Mouse (Mus musculus) stomach, embryonic 14.5 days (tissue): ENCODE measurements around the gene Gm19426. TPM values are rescaled to one million over a fixed set of nuclear protein-coding genes. Genes with fewer than 3 reads are reported as not detected.

Experiments
- ATAC-seq: fragments of 200-750 bp; cut with Nextera tagmentation; 2 replicates; pipeline ENCODE4 v1.8.0; 2017; ENCODE audit warnings: low read depth, moderate TSS enrichment; ENCODE audit not compliant: insufficient number of reproducible peaks, insufficient read depth, low FRiP score
- H3K27ac ChIP-seq: fragments of 300-500 bp; sonication (generic); 2 replicates; pipeline ENCODE4 v1.5.1; 2014; ENCODE audit warnings: mild to moderate bottlenecking, low read length, moderate library complexity, mixed read lengths
- H3K27me3 ChIP-seq: fragments of 300-500 bp; sonication (generic); 2 replicates; pipeline ENCODE4 v1.6.1; 2014; ENCODE audit warnings: low read length, control low read depth, mixed read lengths; ENCODE audit not compliant: control insufficient read depth, insufficient read depth
- H3K36me3 ChIP-seq: fragments of 300-500 bp; sonication (generic); 2 replicates; pipeline ENCODE4 v1.6.1; 2014; ENCODE audit warnings: mild to moderate bottlenecking, control low read depth, low read length, moderate library complexity, mixed read lengths; ENCODE audit not compliant: control insufficient read depth, insufficient read depth
- H3K4me1 ChIP-seq: fragments of 300-500 bp; sonication (generic); 2 replicates; pipeline ENCODE4 v1.6.1; 2014; ENCODE audit warnings: low read length, control low read depth, mixed read lengths; ENCODE audit not compliant: control insufficient read depth, insufficient read depth
- H3K4me2 ChIP-seq: fragments of 300-500 bp; sonication (generic); replicated peaks from 2 replicates; pipeline ENCODE4 v1.6.1; 2014; ENCODE audit warnings: low read depth, low read length, control low read depth
- H3K4me3 ChIP-seq: fragments of 300-500 bp; sonication (generic); 2 replicates; pipeline ENCODE4 v1.5.1; 2014; ENCODE audit warnings: low read depth, low read length, control low read depth
- H3K9ac ChIP-seq: fragments of 300-500 bp; sonication (generic); replicated peaks from 2 replicates; pipeline ENCODE4 v1.6.1; 2014; ENCODE audit warnings: low read depth, mild to moderate bottlenecking, control low read depth, low read length, moderate library complexity, mixed read lengths
- H3K9me3 ChIP-seq: fragments of 300-500 bp; sonication (generic); 2 replicates; pipeline ENCODE4 v1.6.1; 2016; ENCODE audit warnings: low read depth, low read length, control low read depth; ENCODE audit not compliant: control insufficient read depth
- WGBS: fragments of 180-500 bp; shearing (Covaris S2); extraction: QIAGEN DNeasy Blood & Tissue Kit; methylation state at CpG from one replicate; pipeline ENCODE4 v1.1.7; 2014; 5-methylcytosine and 5-hydroxymethylcytosine counted together
- polyA plus RNA-seq: library from polyadenylated mRNA; unstranded; fragments of >200 nt; fragmentation: Nextera tagmentation; extraction: Ambion mirVana; gene quantifications from 2 replicates; pipeline ENCODE4 v1.2.1, GENCODE M21; 2014

Gm19426 gene
- polyA plus RNA-seq, 1 experiment from 2014 or later, result 5.9 TPM

DNA sequence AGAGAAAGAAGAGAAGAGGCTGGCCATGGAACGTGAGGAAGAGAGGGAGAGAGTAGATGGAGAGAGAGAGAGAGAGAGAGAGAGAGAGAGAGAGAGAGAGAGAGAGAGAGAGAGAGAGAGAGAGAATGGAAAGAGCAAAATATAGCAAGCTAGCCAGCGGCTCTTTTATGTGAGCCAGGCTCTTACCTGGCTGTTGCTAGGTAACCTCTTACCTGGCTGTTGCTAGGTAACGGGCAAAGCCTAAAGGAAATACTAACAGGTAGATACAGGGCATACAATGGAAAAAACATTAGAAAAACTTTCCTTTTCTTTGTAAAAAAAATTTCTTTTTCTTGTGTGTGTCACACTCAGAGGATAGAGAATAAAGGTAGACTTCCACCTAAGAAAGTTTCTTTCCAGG, 34.3 kb upstream of the Gm19426 start:
- peaks cover 10% of the 10 kb centered on the region for H3K4me1 ChIP-seq
- 56% methylated on average over 3 of the region's 3 CpGs for WGBS
- ATAC-seq, result no peak

DNA sequence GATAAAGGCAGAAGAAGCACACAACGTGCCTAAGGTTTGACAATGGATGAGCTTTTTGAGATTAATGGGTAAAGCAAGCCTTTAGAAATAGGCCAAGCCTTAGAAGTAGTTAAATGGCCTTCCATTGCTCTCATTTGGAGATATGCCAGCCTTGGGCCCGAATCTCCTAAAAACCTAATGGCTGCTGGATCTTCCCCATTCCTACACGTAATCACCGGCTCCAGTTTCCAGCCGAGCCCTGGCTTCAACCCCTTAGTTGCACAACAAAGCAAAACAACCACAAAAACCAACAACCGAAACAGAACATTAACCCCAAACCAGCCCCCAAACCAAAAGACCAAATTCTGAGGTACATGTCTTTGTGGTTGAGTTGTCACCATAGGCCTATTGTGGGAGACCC, 32.2 kb upstream of the Gm19426 start:
- Histone ChIP-seq H3K36me3 (no peaks in the 10 kb centered on the region), H3K27ac (peak overlapping the region; percentile 57), H3K4me1 (peaks cover 10% of the 10 kb centered on the region), H3K4me3 (no peak overlapping the region), H3K27me3 (no peaks in the 10 kb centered on the region), H3K9ac (no peak overlapping the region), H3K4me2 (no peak overlapping the region), H3K9me3 (no peaks in the 10 kb centered on the region)
- 68% methylated on average over 6 of the region's 6 CpGs for WGBS
- no peak for ATAC-seq

More for the DNA sequence above, 34.3 kb upstream of the Gm19426 start:
- Histone ChIP-seq H3K27ac (no peak overlapping the region), H3K27me3 (no peaks in the 10 kb centered on the region), H3K4me3 (no peak overlapping the region), H3K4me2 (no peak overlapping the region), H3K9me3 (no peaks in the 10 kb centered on the region), H3K9ac (no peak overlapping the region), H3K36me3 (no peaks in the 10 kb centered on the region)

DNA sequence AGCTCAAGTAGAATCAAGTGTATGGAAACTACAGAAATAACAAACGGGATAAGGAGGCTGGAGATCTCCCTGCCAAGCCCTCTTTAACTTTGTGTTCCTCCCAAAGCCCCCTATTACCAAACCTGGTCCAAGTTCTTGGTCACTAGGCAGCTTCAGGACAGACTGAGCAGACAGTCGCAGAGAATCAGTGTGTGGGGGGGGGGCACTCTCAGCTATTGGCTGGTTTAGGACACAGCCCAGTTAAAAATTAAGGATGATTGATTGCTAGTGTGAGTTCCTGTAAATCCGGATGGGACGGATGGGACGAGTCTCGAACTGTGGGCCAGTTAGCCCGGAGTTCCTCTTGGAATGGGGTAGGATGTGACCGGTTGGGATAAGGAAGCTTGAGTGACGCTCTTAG, 31.8 kb upstream of the Gm19426 start, which contains the start of gene Serping1:
Gene Serping1 (minus strand): TSS at position 204 of the 400 bp plus-strand sequence.
- H3K36me3 ChIP-seq, result no peaks in the 10 kb centered on the region
- H3K4me1 ChIP-seq, result peaks cover 10% of the 10 kb centered on the region
- H3K4me2 ChIP-seq, result peak within 1 kb of the TSS; percentile 52
- no peak within 1 kb of the TSS; the same call in 1 of the 2 replicates for H3K9ac ChIP-seq
- peak within 1 kb of the TSS; percentile 22 for H3K4me3 ChIP-seq
- WGBS, result 35% methylated on average over 9 of the region's 9 CpGs
- H3K27me3 ChIP-seq, result no peaks in the 10 kb centered on the region
- ATAC-seq, result 0 out of 2 replicates have a peak, but pooled peaks have one; percentile 12
- no peaks in the 10 kb centered on the region for H3K9me3 ChIP-seq
- peak within 1 kb of the TSS; percentile 72 for H3K27ac ChIP-seq

DNA sequence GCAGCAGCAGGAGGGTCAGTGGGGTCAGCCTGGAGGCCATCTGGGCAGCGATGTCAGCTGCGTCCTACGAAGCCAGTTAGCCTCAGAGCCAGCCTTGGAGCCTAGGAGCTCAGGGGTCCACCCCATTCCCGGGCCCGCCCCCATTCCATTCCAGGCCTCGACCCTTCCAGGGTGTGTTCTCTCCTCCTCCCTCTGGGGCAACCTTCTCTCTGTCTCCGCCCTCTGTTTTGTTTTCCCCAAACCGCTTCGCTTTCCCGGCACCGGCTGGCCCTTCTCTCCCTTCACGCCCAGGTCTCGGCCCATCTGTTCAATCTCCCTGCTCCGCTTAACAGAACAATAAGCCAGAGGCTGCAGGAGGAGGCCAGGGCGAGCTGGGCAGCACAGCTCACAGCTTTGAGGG, 31.3 kb upstream of the Gm19426 start:
- Histone ChIP-seq H3K27me3 (no peaks in the 10 kb centered on the region), H3K36me3 (no peaks in the 10 kb centered on the region), H3K9me3 (no peaks in the 10 kb centered on the region), H3K4me2 (peak overlapping the region; percentile 52), H3K4me1 (peaks cover 10% of the 10 kb centered on the region), H3K9ac (no peak overlapping the region; the same call in 1 of the 2 replicates), H3K4me3 (peak overlapping the region; percentile 22), H3K27ac (peak overlapping the region; percentile 72)
- peak; percentile 93 for ATAC-seq
- WGBS, result 2% methylated on average over 15 of the region's 15 CpGs

DNA sequence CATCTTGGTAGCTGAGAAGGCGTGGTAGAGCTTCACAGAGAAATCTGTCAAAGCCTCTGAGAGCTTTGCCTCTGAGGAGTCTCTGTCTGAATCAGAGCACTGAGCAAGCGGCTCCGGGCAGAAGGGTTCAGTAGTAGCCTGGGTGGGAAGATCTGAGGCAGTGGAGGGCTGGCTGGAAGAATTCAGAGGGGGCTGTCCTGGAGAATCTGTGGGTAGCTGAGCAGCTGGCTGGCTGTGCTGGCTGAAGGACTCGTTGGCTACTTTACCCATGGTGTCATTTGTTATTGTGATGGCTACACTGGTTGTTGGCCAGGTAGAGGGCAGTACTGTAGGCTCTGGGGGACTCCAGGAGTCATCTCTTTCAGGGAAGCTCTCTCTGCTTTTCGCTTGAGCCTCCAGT, 29.7 kb upstream of the Gm19426 start:
- Histone ChIP-seq H3K4me1 (peaks cover 10% of the 10 kb centered on the region), H3K27me3 (no peaks in the 10 kb centered on the region), H3K27ac (no peak overlapping the region), H3K9ac (no peak overlapping the region), H3K9me3 (no peaks in the 10 kb centered on the region), H3K4me2 (no peak overlapping the region), H3K4me3 (no peak overlapping the region), H3K36me3 (no peaks in the 10 kb centered on the region)
- 72% methylated on average over 5 of the region's 5 CpGs for WGBS
- no peak for ATAC-seq

DNA sequence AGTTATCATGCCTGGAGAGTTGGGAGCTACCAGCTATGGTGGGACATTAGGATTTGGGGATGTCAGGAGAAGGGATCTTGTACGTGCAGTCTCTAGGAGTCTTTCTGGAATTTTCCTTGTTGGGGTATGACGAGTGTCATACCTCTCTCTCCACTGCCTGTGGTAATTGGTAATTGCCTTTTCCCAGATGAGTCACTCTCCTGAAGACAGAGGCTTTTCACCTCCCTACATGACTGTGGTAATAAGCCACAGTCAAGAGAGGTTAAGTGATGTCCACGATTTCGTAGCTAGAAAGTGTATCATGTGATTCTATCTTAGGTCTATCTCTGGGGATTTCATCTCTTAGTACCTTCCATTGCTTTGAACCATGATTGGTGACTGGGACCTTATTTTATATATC, 29.0 kb upstream of the Gm19426 start:
- 86% methylated on average over 4 of the region's 4 CpGs for WGBS

DNA sequence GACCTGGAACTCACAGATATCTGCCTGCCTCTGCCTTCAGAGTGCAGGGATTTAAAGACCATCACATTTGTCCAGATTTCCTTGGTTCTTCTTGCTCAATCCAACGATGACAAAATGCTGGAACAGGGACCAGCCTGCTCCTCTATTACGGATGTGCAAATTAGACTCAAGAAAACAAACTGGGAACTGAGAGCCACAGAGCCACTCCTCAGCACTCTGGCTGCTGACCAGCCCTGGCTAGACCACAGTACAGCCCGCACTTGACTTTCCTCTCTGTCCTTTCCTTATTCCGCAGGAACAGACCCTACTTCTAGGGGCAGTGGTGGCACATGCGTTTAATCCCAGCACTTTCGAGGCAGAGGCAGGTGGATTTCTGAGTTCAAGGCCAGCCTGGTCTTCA, 27.0 kb upstream of the Gm19426 start:
- Histone ChIP-seq H3K36me3 (no peaks in the 10 kb centered on the region), H3K9me3 (no peaks in the 10 kb centered on the region), H3K9ac (no peak overlapping the region), H3K27me3 (no peaks in the 10 kb centered on the region), H3K4me3 (no peak overlapping the region), H3K4me1 (peaks cover 10% of the 10 kb centered on the region), H3K4me2 (no peak overlapping the region), H3K27ac (no peak overlapping the region)
- WGBS, result 74% methylated on average over 6 of the region's 6 CpGs
- no peak for ATAC-seq

More for the DNA sequence above, 29.0 kb upstream of the Gm19426 start:
- H3K9me3 ChIP-seq, result no peaks in the 10 kb centered on the region
- no peak overlapping the region for H3K9ac ChIP-seq
- H3K4me3 ChIP-seq, result no peak overlapping the region
- no peaks in the 10 kb centered on the region for H3K27me3 ChIP-seq
- no peak for ATAC-seq
- no peak overlapping the region for H3K27ac ChIP-seq
- H3K4me1 ChIP-seq, result peaks cover 10% of the 10 kb centered on the region
- no peak overlapping the region for H3K4me2 ChIP-seq
- H3K36me3 ChIP-seq, result no peaks in the 10 kb centered on the region

DNA sequence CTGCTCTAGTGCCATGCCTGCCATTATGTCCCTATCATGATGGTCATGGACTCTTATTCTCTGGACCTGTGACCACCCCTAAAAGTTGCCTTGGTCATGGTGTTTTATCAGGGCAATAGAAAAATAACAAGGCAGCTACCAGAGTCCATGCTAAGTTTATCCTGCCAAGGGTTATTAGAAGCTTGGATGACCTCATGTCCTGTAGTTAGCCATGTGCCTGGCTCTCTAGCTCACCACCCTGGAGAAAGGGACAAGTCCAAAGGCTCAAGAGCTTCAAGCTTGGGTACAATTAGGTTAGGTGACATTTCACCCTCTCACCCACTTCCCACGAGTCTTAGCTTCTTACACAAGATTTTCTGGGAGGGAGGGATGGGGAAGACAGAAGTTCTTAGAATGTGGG, 19.4 kb upstream of the Gm19426 start:
- H3K27me3 ChIP-seq, result no peaks in the 10 kb centered on the region
- no peaks in the 10 kb centered on the region for H3K4me1 ChIP-seq
- H3K9ac ChIP-seq, result no peak overlapping the region
- WGBS, result 50% methylated on average over 1 of the region's 1 CpGs
- no peak for ATAC-seq
- H3K4me2 ChIP-seq, result no peak overlapping the region
- H3K36me3 ChIP-seq, result no peaks in the 10 kb centered on the region
- no peaks in the 10 kb centered on the region for H3K9me3 ChIP-seq
- no peak overlapping the region for H3K27ac ChIP-seq
- no peak overlapping the region for H3K4me3 ChIP-seq

DNA sequence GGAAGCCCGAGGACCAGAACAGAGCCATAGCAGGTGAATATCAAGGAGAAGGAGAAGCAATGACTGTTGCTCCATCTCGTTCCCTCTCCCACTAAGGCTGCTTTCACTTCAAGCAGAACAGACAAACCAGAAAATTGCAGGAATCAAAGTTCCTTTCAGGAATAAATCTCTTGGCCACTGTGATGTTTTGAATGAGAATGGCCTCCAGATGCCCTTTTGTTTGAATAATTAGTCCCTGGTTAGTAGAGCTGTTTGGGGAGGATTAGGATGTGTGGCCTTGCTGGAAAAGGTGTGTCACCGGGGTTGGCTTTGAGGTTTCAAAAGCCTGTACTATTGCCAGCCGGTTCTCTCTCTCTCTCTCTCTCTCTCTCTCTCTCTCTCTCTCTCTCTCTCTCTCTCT, 18.8 kb upstream of the Gm19426 start:
- no peaks in the 10 kb centered on the region for H3K36me3 ChIP-seq
- no peak for ATAC-seq
- H3K4me1 ChIP-seq, result no peaks in the 10 kb centered on the region
- no peaks in the 10 kb centered on the region for H3K27me3 ChIP-seq
- no peak overlapping the region for H3K27ac ChIP-seq
- no peak overlapping the region for H3K4me3 ChIP-seq
- H3K9me3 ChIP-seq, result no peaks in the 10 kb centered on the region
- no peak overlapping the region for H3K9ac ChIP-seq
- WGBS, result 56% methylated on average over 3 of the region's 4 CpGs
- H3K4me2 ChIP-seq, result no peak overlapping the region
